Mouse (Mus musculus): Measurements from ENCODE around the gene Dennd2c. TPM values are rescaled to one million over a fixed set of nuclear protein-coding genes. Genes with fewer than 3 reads are reported as not detected.

The Dennd2c gene
- polyA plus RNA-seq, 1 experiment from 2014 or later: 5.6 TPM

GRCm38 (mm10) chr3:103204445-103204844, 102.0 kb downstream of the Dennd2c start:
- no peak overlapping the region for H3K4me3 ChIP-seq (ENCODE audit: low read depth, low read length)
- no peak for DNase-seq (ENCODE audit: low spot score)
- 92% methylated on average over 3 of the region's 3 CpGs for WGBS

GRCm38 (mm10) chr3:103206393-103206792, 104.0 kb downstream of the Dennd2c start:
- no peaks in the 10 kb centered on the region for H3K4me1 ChIP-seq (replicated peaks; ENCODE audit: control insufficient read depth, insufficient read depth)
- ATAC-seq (ENCODE audit: low FRiP score, low TSS enrichment): no peak
- no peaks in the 10 kb centered on the region for H3K27me3 ChIP-seq (ENCODE audit: control insufficient read depth, insufficient read depth, low read length)
- no peak overlapping the region for H3K27ac ChIP-seq (replicated peaks)
- H3K9me3 ChIP-seq (ENCODE audit: control insufficient read depth, low read length): no peaks in the 10 kb centered on the region; the same call in 1 of the 2 replicates
- no peak overlapping the region for H3K9ac ChIP-seq (ENCODE audit: low read length)
- H3K36me3 ChIP-seq (ENCODE audit: control insufficient read depth, insufficient read depth, low read length): no peaks in the 10 kb centered on the region
- no peak overlapping the region for H3K4me3 ChIP-seq (ENCODE audit: low read depth, low read length)
- WGBS: 84% methylated on average over 6 of the region's 6 CpGs
- no peak overlapping the region for H3K4me2 ChIP-seq (replicated peaks; ENCODE audit: low read depth)
- TF ChIP-seq CTCF (IDR thresholded peaks at IDR 0.05; ENCODE audit: low read depth) (no peak), EP300 (optimal IDR thresholded peaks at IDR 0.05) (no peak)
- DNase-seq (ENCODE audit: low spot score): no peak

More at GRCm38 (mm10) chr3:103204445-103204844, 102.0 kb downstream of the Dennd2c start:
- Histone ChIP-seq H3K27me3 (ENCODE audit: control insufficient read depth, insufficient read depth, low read length) (no peaks in the 10 kb centered on the region), H3K36me3 (ENCODE audit: control insufficient read depth, insufficient read depth, low read length) (no peaks in the 10 kb centered on the region), H3K9ac (ENCODE audit: low read length) (no peak overlapping the region), H3K4me1 (replicated peaks; ENCODE audit: control insufficient read depth, insufficient read depth) (no peaks in the 10 kb centered on the region), H3K4me2 (replicated peaks; ENCODE audit: low read depth) (no peak overlapping the region), H3K9me3 (ENCODE audit: control insufficient read depth, low read length) (no peaks in the 10 kb centered on the region), H3K27ac (replicated peaks) (no peak overlapping the region)
- no peak for ATAC-seq (ENCODE audit: low FRiP score, low TSS enrichment)
- no peak for TF ChIP-seq EP300 (optimal IDR thresholded peaks at IDR 0.05)
- TF ChIP-seq CTCF (IDR thresholded peaks at IDR 0.05; ENCODE audit: low read depth): no peak

- H3K4me2 ChIP-seq (replicated peaks; ENCODE audit: low read depth): no peak overlapping the region
- H3K27ac ChIP-seq (replicated peaks): no peak overlapping the region
- ATAC-seq (ENCODE audit: low FRiP score, low TSS enrichment) (no peak), DNase-seq (ENCODE audit: low spot score) (no peak)
- TF ChIP-seq CTCF (IDR thresholded peaks at IDR 0.05; ENCODE audit: low read depth) (no peak), EP300 (optimal IDR thresholded peaks at IDR 0.05) (no peak)
- WGBS: 54% methylated on average over 5 of the region's 5 CpGs
- H3K4me1 ChIP-seq (replicated peaks; ENCODE audit: control insufficient read depth, insufficient read depth): no peaks in the 10 kb centered on the region
- no peaks in the 10 kb centered on the region; the same call in 1 of the 2 replicates for H3K9me3 ChIP-seq (ENCODE audit: control insufficient read depth, low read length)
- no peaks in the 10 kb centered on the region for H3K36me3 ChIP-seq (ENCODE audit: control insufficient read depth, insufficient read depth, low read length)
- no peaks in the 10 kb centered on the region for H3K27me3 ChIP-seq (ENCODE audit: control insufficient read depth, insufficient read depth, low read length)
- H3K9ac ChIP-seq (ENCODE audit: low read length): no peak overlapping the region
- H3K4me3 ChIP-seq (ENCODE audit: low read depth, low read length): no peak overlapping the region
Observed at GRCm38 (mm10) chr3:103207749-103208148, 105.3 kb downstream of the Dennd2c start.

- H3K4me2 ChIP-seq (replicated peaks; ENCODE audit: low read depth): no peak overlapping the region
- DNase-seq (ENCODE audit: low spot score) (no peak), ATAC-seq (ENCODE audit: low FRiP score, low TSS enrichment) (no peak)
- no peaks in the 10 kb centered on the region; the same call in 1 of the 2 replicates for H3K9me3 ChIP-seq (ENCODE audit: control insufficient read depth, low read length)
- H3K36me3 ChIP-seq (ENCODE audit: control insufficient read depth, insufficient read depth, low read length): no peaks in the 10 kb centered on the region
- H3K9ac ChIP-seq (ENCODE audit: low read length): no peak overlapping the region
- H3K4me3 ChIP-seq (ENCODE audit: low read depth, low read length): no peak overlapping the region
- no peaks in the 10 kb centered on the region for H3K27me3 ChIP-seq (ENCODE audit: control insufficient read depth, insufficient read depth, low read length)
- H3K4me1 ChIP-seq (replicated peaks; ENCODE audit: control insufficient read depth, insufficient read depth): no peaks in the 10 kb centered on the region
- H3K27ac ChIP-seq (replicated peaks): no peak overlapping the region
- TF ChIP-seq CTCF (IDR thresholded peaks at IDR 0.05; ENCODE audit: low read depth) (no peak), EP300 (optimal IDR thresholded peaks at IDR 0.05) (no peak)
- 72% methylated on average over 2 of the region's 2 CpGs for WGBS
Observed at GRCm38 (mm10) chr3:103208237-103208636, 105.8 kb downstream of the Dennd2c start.

GRCm38 (mm10) chr3:103211101-103211500, 108.7 kb downstream of the Dennd2c start:
- no peak overlapping the region for H3K9ac ChIP-seq (ENCODE audit: low read length)
- H3K4me2 ChIP-seq (replicated peaks; ENCODE audit: low read depth): no peak overlapping the region
- no peaks in the 10 kb centered on the region for H3K4me1 ChIP-seq (replicated peaks; ENCODE audit: control insufficient read depth, insufficient read depth)
- 64% methylated on average over 2 of the region's 2 CpGs for WGBS
- DNase-seq (ENCODE audit: low spot score) (no peak), ATAC-seq (ENCODE audit: low FRiP score, low TSS enrichment) (no peak)
- no peaks in the 10 kb centered on the region for H3K27me3 ChIP-seq (ENCODE audit: control insufficient read depth, insufficient read depth, low read length)
- no peaks in the 10 kb centered on the region; the same call in 1 of the 2 replicates for H3K9me3 ChIP-seq (ENCODE audit: control insufficient read depth, low read length)
- no peak overlapping the region for H3K27ac ChIP-seq (replicated peaks)
- no peak overlapping the region for H3K4me3 ChIP-seq (ENCODE audit: low read depth, low read length)
- no peaks in the 10 kb centered on the region for H3K36me3 ChIP-seq (ENCODE audit: control insufficient read depth, insufficient read depth, low read length)
- TF ChIP-seq EP300 (optimal IDR thresholded peaks at IDR 0.05) (no peak), CTCF (IDR thresholded peaks at IDR 0.05; ENCODE audit: low read depth) (no peak)

GRCm38 (mm10) chr3:103212142-103212541, 109.7 kb downstream of the Dennd2c start:
- TF ChIP-seq EP300 (optimal IDR thresholded peaks at IDR 0.05): no peak

More at GRCm38 (mm10) chr3:103212142-103212541, 109.7 kb downstream of the Dennd2c start:
- ATAC-seq (ENCODE audit: low FRiP score, low TSS enrichment): no peak
- Histone ChIP-seq H3K36me3 (ENCODE audit: control insufficient read depth, insufficient read depth, low read length) (no peaks in the 10 kb centered on the region), H3K4me1 (replicated peaks; ENCODE audit: control insufficient read depth, insufficient read depth) (no peaks in the 10 kb centered on the region), H3K4me2 (replicated peaks; ENCODE audit: low read depth) (no peak overlapping the region), H3K4me3 (ENCODE audit: low read depth, low read length) (no peak overlapping the region), H3K27ac (replicated peaks) (no peak overlapping the region), H3K9ac (ENCODE audit: low read length) (no peak overlapping the region), H3K9me3 (ENCODE audit: control insufficient read depth, low read length) (no peaks in the 10 kb centered on the region; the same call in 1 of the 2 replicates), H3K27me3 (ENCODE audit: control insufficient read depth, insufficient read depth, low read length) (no peaks in the 10 kb centered on the region)
- no peak for DNase-seq (ENCODE audit: low spot score)
- 52% methylated on average over 1 of the region's 1 CpGs for WGBS

Data from stomach, postnatal 0 days (tissue).